Mouse (Mus musculus) adrenal gland, adult 18-20 months (tissue): ENCODE results near the gene Ptprd. TPM values are rescaled to one million over a fixed set of nuclear protein-coding genes. Genes with fewer than 3 reads are reported as not detected.
"Not testable (repeated sequence)": the region's sequence is repeated elsewhere in the genome, so short reads cannot be mapped to it uniquely, and the experiment has no call there.

Experiments
- DNase-seq, 2 experiments: peaks; one replicate each; pipeline ENCODE4 v3.0.0; 2021 to 2022; ENCODE audit warnings: low spot score in 2 of 2
- total RNA-seq, 2 experiments: library from RNA; stranded (reverse); gene quantifications; 1 replicate in 1 of 2; 2 replicates in 1 of 2; pipeline ENCODE4 v1.2.3; 2021

Ptprd gene
- total RNA-seq, 2 experiments from 2014 or later, result 65.4 to 86.4 TPM

- DNase-seq, result no peak
Measured at GRCm38 (mm10) chr4:76452286-76452685, 1759.5 kb downstream of the Ptprd start.

- peak in 1 of 2 experiments; percentile 47 for DNase-seq
Measured at GRCm38 (mm10) chr4:76451019-76451552, 1760.7 kb downstream of the Ptprd start.

- peak; percentile 42 to 62 for DNase-seq
Measured at GRCm38 (mm10) chr4:76450351-76451018, 1761.3 kb downstream of the Ptprd start.

- peak; percentile 61 to 74 for DNase-seq
Measured at GRCm38 (mm10) chr4:76449466-76450350, 1762.1 kb downstream of the Ptprd start.

- no peak for DNase-seq
Measured at GRCm38 (mm10) chr4:76448678-76449465, 1762.9 kb downstream of the Ptprd start.

GRCm38 (mm10) chr4:76447396-76447795 is 1764.4 kb downstream of the Ptprd start:
- no peak for DNase-seq

- DNase-seq, result no peak
Measured at GRCm38 (mm10) chr4:76444778-76445177, 1767.0 kb downstream of the Ptprd start.

GRCm38 (mm10) chr4:76443553-76443952 is 1768.2 kb downstream of the Ptprd start:
- no peak for DNase-seq

- peak; percentile 56 to 58 for DNase-seq
Measured at GRCm38 (mm10) chr4:76440791-76441364, 1770.9 kb downstream of the Ptprd start.

- no peak for DNase-seq
Measured at GRCm38 (mm10) chr4:76438496-76439079, 1773.2 kb downstream of the Ptprd start.

- no peak for DNase-seq
Measured at GRCm38 (mm10) chr4:76438068-76438467, 1773.7 kb downstream of the Ptprd start.

GRCm38 (mm10) chr4:76435920-76436319 is 1775.8 kb downstream of the Ptprd start:
- DNase-seq, result no peak

- no peak for DNase-seq
Measured at GRCm38 (mm10) chr4:76429769-76430168, 1782.0 kb downstream of the Ptprd start.

GRCm38 (mm10) chr4:76427036-76427435 is 1784.7 kb downstream of the Ptprd start:
- DNase-seq, result not testable (repeated sequence)

- no peak for DNase-seq
Measured at GRCm38 (mm10) chr4:76425230-76425575, 1786.6 kb downstream of the Ptprd start.

- no peak for DNase-seq
Measured at GRCm38 (mm10) chr4:76424324-76425229, 1787.2 kb downstream of the Ptprd start.

GRCm38 (mm10) chr4:76422113-76422512 is 1789.6 kb downstream of the Ptprd start:
- DNase-seq, result no peak

- DNase-seq, result no peak
Measured at GRCm38 (mm10) chr4:76419641-76420040, 1792.1 kb downstream of the Ptprd start.

- DNase-seq, result no peak
Measured at GRCm38 (mm10) chr4:76417676-76418075, 1794.1 kb downstream of the Ptprd start.
